Mouse (Mus musculus) cortical plate, adult 2 months (tissue): Measurements from ENCODE around the gene Cxcr1.

ENCODE experiments used
- CTCF ChIP-seq: fragments of 200-500 bp; IDR thresholded peaks from 2 replicates; pipeline ENCODE4 v1.5.1; 2011; ENCODE audit warnings: mild to moderate bottlenecking, control low read depth, low read length; ENCODE audit not compliant: insufficient read depth; ENCODE audit errors: extremely low read depth
- POLR2A ChIP-seq: fragments of 200-500 bp; IDR thresholded peaks from 2 replicates; pipeline ENCODE4 v1.6.1; 2011; ENCODE audit warnings: mild to moderate bottlenecking, low read length, control low read depth; ENCODE audit not compliant: insufficient read depth; ENCODE audit errors: extremely low read depth

DNA sequence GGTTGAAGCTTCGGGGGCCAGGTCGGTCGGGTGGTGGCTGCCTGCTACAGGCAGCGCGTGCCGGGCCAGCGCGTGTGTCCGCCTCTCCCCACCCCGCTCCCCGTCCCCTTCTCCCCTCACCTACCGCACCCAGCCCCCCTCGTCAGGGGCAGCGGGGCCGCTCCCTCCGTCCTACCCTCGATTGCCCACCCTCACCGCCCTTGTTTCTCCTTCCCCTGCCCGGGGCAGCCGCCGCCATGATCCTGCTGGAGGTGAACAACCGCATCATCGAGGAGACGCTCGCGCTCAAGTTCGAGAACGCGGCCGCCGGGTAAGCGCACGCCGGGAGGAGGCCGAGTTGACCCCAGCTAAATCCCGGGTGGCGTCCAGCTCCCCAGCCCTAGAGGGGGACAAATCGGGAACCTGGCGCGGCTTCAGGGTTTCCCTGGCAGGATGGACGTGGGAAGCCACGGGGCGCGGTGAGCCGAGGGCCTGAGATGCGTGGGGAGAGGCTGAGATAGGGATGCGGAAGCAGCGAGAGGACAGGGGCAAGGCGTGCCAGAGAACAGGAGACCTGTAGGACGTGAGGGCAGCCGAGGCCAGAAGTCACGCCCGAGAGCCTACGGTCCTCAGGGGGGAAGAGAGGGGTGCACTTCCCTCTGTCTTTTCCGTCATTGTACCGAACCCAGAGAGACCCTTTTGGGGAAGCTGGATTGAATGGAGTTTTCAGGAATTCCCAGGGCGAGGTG lies 42.3 kb upstream of the Cxcr1 start:
- no peak for TF ChIP-seq POLR2A
- no peak for TF ChIP-seq CTCF
